Mouse (Mus musculus) embryonic facial prominence, embryonic 11.5 days (tissue): ENCODE measurements around the gene Nxpe5. TPM values are rescaled to one million over a fixed set of nuclear protein-coding genes. Genes with fewer than 3 reads are reported as not detected.
A peak's percentile ranks its signal among the peaks of the same experiment; 100 is the strongest.

Experiments used
- ATAC-seq: fragments of 200-750 bp; cut with Nextera tagmentation; replicated peaks from 2 replicates; pipeline ENCODE4 v1.8.0; 2017; ENCODE audit warnings: low read depth; ENCODE audit not compliant: insufficient number of reproducible peaks, low FRiP score, low TSS enrichment
- DNase-seq: peaks from one replicate; pipeline ENCODE4 v3.0.0-alpha.2; 2015; ENCODE audit warnings: low spot score
- H3K27ac ChIP-seq: fragments of 300-500 bp; sonication (generic); replicated peaks from 2 replicates; pipeline ENCODE4 v1.5.1; 2014; ENCODE audit warnings: mild to moderate bottlenecking, low read depth, low read length, control low read depth
- H3K27me3 ChIP-seq: fragments of 300-500 bp; sonication (generic); 2 replicates; pipeline ENCODE4 v1.6.1; 2014; ENCODE audit warnings: mild to moderate bottlenecking, low read length, moderate library complexity, mixed read lengths; ENCODE audit not compliant: control insufficient read depth, insufficient read depth
- H3K36me3 ChIP-seq: fragments of 300-500 bp; sonication (generic); replicated peaks from 2 replicates; pipeline ENCODE4 v1.6.1; 2014; ENCODE audit warnings: low read depth, mild to moderate bottlenecking, low read length, moderate library complexity, mixed read lengths; ENCODE audit not compliant: control insufficient read depth, insufficient read depth
- H3K4me1 ChIP-seq: fragments of 300-500 bp; sonication (generic); 2 replicates; pipeline ENCODE4 v1.6.1; 2014; ENCODE audit warnings: low read length, mixed read lengths; ENCODE audit not compliant: control insufficient read depth, insufficient read depth
- H3K4me2 ChIP-seq: fragments of 300-500 bp; sonication (generic); 2 replicates; pipeline ENCODE4 v1.6.1; 2014; ENCODE audit warnings: low read depth, mild to moderate bottlenecking, control low read depth, low read length, moderate library complexity
- H3K4me3 ChIP-seq: fragments of 300-500 bp; sonication (generic); 2 replicates; pipeline ENCODE4 v1.5.1; 2014; ENCODE audit warnings: low read depth, low read length, control low read depth
- H3K9ac ChIP-seq: fragments of 300-500 bp; sonication (generic); replicated peaks from 2 replicates; pipeline ENCODE4 v1.6.1; 2014; ENCODE audit warnings: mild to moderate bottlenecking, control low read depth, low read length
- H3K9me3 ChIP-seq: fragments of 300-500 bp; sonication (generic); replicated peaks from 2 replicates; pipeline ENCODE4 v1.6.1; 2016; ENCODE audit warnings: mild to moderate bottlenecking, low read length, inconsistent platforms, mixed read lengths; ENCODE audit not compliant: control insufficient read depth
- WGBS: fragments of 180-500 bp; shearing (Covaris S2); extraction: QIAGEN DNeasy Blood & Tissue Kit; methylation state at CpG from one replicate; pipeline ENCODE4 v1.1.7; 2014; 5-methylcytosine and 5-hydroxymethylcytosine counted together
- polyA plus RNA-seq: library from polyadenylated mRNA; unstranded; fragments of >200 nt; fragmentation: Nextera tagmentation; extraction: Ambion mirVana; gene quantifications from 2 replicates; pipeline ENCODE4 v1.2.1, GENCODE M21; 2014

Gene Nxpe5
- polyA plus RNA-seq, 1 experiment from 2014 or later = not detected

DNA sequence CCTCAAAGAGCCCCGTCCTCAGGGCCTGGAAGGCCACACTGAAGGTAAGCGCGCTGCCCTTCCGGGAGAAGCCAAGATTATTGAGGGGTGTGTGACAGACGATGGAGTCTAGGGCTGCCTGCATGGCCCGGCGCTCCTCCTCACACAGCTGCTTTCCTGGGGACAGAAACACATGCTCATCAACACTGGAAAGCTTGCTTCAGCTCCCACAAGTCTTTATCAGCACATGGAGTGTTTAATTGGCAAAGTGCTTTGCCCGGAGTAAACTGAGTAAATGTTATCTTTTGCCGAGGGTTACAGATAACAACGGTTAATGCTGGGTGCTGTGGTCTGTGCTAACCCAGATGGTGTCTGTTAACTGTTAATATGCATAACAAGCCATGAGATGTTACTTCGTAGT, 35.1 kb downstream of the Nxpe5 start:
- Histone ChIP-seq H3K4me1 (no peaks in the 10 kb centered on the region), H3K27ac (no peak overlapping the region), H3K9me3 (no peaks in the 10 kb centered on the region), H3K4me3 (no peak overlapping the region), H3K4me2 (no peak overlapping the region), H3K36me3 (peaks cover 7% of the 10 kb centered on the region), H3K9ac (no peak overlapping the region), H3K27me3 (no peaks in the 10 kb centered on the region)
- 90% methylated on average over 11 of the region's 11 CpGs for WGBS
- no peak for ATAC-seq
- no peak for DNase-seq

DNA sequence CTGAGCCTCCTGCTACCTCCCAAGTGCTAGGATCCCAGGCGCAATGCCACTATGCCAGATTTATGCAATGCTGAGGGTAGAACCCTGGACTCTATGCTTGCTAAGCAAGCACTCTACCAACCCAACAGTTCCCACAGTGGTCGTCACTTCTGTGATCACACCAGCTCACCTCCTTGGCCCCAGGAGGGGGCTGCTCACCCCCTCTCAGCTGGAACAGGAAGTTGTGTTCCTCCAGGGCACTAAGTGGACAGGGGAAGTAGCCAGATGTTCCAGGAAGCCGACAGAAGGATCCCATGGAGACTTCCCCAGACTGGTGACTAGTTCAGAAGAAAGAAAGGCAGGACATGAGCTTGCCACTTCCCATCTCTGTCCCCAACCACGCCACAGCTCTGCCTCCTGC, 36.3 kb downstream of the Nxpe5 start:
- WGBS = 63% methylated on average over 4 of the region's 4 CpGs
- Histone ChIP-seq H3K9ac (no peak overlapping the region), H3K9me3 (no peaks in the 10 kb centered on the region), H3K36me3 (peaks cover 7% of the 10 kb centered on the region), H3K4me2 (no peak overlapping the region), H3K27ac (no peak overlapping the region), H3K4me3 (no peak overlapping the region), H3K27me3 (no peaks in the 10 kb centered on the region), H3K4me1 (no peaks in the 10 kb centered on the region)
- ATAC-seq = no peak
- no peak for DNase-seq

DNA sequence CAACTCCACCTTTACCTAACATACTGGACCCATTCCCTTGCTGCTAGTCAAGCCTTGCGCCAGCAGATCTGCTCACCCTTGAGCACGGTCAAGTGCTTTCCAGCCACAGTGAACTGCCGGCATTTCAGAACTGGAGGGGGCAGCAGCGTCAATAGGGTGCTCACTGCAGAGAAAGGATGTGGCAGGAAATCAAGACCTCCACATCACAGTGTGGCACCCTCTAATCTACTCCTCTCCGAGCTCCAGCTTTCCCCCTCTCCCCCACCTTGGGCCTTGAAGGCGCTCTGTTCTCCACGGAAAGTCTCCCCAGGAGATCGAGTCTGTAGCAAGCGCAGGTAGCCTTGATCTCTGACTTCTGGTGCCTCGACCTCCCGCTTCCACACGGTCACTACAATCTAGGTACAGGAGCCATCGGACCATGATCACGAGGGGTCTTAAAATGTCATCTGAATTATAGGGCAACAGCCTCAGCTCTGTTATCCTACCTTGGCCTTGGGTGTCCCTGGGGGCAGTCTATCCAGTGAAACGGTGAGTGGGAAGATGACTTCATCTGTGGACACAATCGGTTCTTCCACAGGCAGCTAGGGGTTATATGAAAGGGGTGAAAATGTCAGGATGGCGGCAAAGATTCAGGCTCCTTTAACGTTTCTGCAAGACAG, 37.0 kb downstream of the Nxpe5 start:
- H3K27ac ChIP-seq = no peak overlapping the region
- peak overlapping the region; percentile 83 for H3K4me3 ChIP-seq
- H3K9ac ChIP-seq = peak overlapping the region; percentile 88
- no peaks in the 10 kb centered on the region for H3K27me3 ChIP-seq
- no peaks in the 10 kb centered on the region for H3K4me1 ChIP-seq
- WGBS = 64% methylated on average over 18 of the region's 18 CpGs
- no peaks in the 10 kb centered on the region for H3K9me3 ChIP-seq
- H3K4me2 ChIP-seq = peak overlapping the region; percentile 73
- ATAC-seq (no peak), DNase-seq (no peak)
- peaks cover 7% of the 10 kb centered on the region for H3K36me3 ChIP-seq

DNA sequence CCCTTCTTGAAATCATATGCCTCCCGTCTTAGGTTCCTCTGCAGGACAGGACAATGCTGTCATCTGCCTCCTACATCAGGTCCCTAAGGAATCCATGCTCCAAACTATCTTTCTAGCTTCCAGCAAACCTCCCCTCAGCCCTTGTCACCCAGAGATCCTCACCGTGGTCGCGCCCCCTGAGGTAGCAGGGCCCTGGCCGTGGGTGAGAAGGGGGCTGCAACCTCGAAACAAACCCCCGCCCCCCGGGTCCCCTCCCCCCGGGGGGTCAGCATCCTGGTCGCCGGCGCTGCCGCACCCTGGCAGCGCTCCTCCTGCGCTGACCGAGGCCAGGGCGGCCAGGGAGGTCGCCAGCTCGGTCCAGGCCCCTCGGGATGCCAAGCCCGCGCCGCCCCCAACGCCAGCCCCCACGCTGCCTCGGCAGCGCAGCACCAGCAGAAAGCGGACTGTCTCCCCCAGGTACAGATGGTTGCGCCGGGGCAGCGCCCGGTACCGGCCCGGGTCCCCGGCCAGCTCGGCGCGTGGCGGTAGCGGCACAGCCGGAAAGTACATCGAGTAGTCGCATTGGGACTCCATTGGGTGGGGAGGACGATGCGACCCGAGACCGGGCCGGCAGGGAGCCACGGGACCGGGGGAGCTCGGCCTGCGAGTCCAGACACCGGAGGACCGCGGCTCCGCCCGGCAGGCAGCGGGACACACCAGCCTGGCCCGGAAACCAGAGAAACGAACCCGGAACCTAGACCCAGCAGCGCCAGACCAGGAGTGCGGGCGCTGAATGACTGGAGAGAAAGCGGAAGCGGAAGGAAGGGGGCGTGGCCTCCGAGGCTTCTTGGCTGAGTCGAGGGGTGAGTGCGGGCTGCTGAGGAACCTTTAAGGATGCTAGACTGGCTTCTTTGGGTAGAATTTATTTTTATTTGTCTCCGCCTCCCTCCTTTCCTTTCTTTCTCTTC, 37.8 kb downstream of the Nxpe5 start, which contains the start of gene BC037034:
Gene BC037034 (minus strand): TSS at position 774 of the 947 bp plus-strand sequence.
- Histone ChIP-seq H3K4me3 (peak within 1 kb of the TSS; percentile 83), H3K9me3 (no peaks in the 10 kb centered on the region), H3K27ac (peak within 1 kb of the TSS; percentile 10; the same call in 1 of the 2 replicates), H3K4me2 (peak within 1 kb of the TSS; percentile 73), H3K36me3 (peaks cover 7% of the 10 kb centered on the region), H3K9ac (peak within 1 kb of the TSS; percentile 88), H3K27me3 (no peaks in the 10 kb centered on the region), H3K4me1 (no peaks in the 10 kb centered on the region)
- DNase-seq = peak; percentile 96
- ATAC-seq = peak; percentile 77
- under 1% methylated on average over 66 of the region's 71 CpGs for WGBS

DNA sequence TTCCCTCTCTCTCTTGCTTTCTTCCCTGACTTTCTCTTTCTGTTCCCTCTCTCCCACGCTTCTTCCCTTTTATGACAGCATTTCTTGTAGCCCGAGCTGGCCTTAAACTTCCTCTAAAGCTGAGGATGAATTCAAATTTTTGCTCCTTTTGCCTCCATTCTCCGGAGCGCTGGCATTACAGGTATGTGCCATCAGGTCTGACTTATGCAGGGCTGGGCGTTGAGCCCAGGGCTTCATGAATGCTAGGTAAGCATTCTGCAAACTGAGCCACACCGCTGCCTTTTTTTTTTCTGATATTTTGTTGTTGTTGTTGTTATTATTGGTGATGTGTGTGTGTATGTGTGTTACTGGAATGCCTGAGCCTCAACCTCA, 38.5 kb downstream of the Nxpe5 start:
- no peak for DNase-seq
- Histone ChIP-seq H3K36me3 (peaks cover 7% of the 10 kb centered on the region), H3K9ac (peak overlapping the region; percentile 88), H3K4me1 (no peaks in the 10 kb centered on the region), H3K27me3 (no peaks in the 10 kb centered on the region), H3K4me2 (peak overlapping the region; percentile 73), H3K27ac (no peak overlapping the region), H3K9me3 (no peaks in the 10 kb centered on the region), H3K4me3 (peak overlapping the region; percentile 83)
- 14% methylated on average over 6 of the region's 6 CpGs for WGBS
- ATAC-seq = no peak

DNA sequence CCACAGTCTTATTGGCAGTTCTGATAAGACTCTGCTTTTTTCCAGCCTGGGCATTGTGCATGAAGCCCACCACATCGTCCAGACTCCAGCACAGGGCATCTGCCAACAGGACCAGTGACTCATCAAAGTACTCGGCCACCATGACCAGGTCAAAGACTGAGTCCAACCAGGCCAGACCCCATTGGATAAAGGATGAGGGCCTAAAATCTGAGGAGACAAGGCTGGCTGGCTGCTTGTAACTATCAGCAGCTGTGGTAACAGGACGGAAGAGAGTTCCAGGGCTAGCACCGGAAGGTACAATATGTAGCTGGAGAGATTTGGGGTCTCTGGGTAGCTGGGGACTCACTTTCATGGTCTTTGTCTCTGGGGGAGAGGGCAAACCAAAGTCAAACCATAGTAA, 40.0 kb downstream of the Nxpe5 start:
- ATAC-seq = no peak
- peaks cover 2% of the 10 kb centered on the region for H3K36me3 ChIP-seq

DNA sequence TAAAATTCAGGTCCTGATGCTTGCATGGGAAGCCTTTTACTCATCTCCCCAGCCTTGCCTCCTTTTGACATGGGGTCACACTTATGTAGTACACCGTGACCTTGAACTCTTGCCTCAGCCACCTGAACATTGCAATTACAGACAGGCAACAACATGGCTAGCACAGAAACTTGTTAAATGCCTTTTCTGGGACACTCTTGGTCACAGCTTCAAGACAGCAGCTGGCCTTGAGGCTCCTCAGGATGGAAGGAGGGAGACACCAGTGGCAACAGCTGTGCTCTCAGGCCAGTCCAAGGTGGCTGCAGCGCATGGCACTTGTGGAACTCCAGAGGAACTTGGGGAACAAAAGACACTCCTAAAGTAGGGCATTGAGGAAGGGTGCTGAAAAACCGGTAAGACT, 41.4 kb downstream of the Nxpe5 start:
- H3K4me1 ChIP-seq = peaks cover 2% of the 10 kb centered on the region; the same call in 1 of the 2 replicates
- no peaks in the 10 kb centered on the region for H3K9me3 ChIP-seq
- no peak overlapping the region for H3K9ac ChIP-seq
- ATAC-seq = no peak
- DNase-seq = no peak
- no peak overlapping the region for H3K27ac ChIP-seq
- no peaks in the 10 kb centered on the region; the same call in 1 of the 2 replicates for H3K36me3 ChIP-seq
- WGBS = 91% methylated on average over 3 of the region's 3 CpGs
- H3K27me3 ChIP-seq = no peaks in the 10 kb centered on the region
- no peak overlapping the region for H3K4me3 ChIP-seq
- no peak overlapping the region for H3K4me2 ChIP-seq

More for the DNA sequence above, 40.0 kb downstream of the Nxpe5 start:
- H3K4me1 ChIP-seq = no peaks in the 10 kb centered on the region
- no peak for DNase-seq
- no peak overlapping the region for H3K4me3 ChIP-seq
- WGBS = 97% methylated on average over 4 of the region's 4 CpGs
- H3K9ac ChIP-seq = no peak overlapping the region
- H3K27me3 ChIP-seq = no peaks in the 10 kb centered on the region
- H3K4me2 ChIP-seq = no peak overlapping the region
- H3K27ac ChIP-seq = no peak overlapping the region
- no peaks in the 10 kb centered on the region for H3K9me3 ChIP-seq

DNA sequence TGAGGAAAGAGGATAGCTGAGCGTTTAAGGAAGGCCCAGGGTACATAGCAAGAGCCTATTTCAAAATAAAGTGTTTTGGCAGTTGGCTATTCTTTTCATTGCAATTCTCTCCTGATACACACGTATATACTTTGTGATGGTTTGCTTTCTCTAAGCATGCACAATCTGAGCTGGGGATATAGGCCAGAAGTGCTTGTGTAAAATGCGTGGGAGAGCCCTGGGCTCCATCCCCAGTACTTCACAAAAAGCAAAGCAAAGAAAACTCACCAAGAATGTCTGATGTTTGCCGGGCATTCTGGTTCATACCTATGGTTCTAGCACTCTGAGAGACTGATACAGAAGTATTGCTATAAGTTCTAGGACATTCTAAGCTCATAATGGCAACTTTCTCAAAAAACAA, 43.3 kb downstream of the Nxpe5 start:
- H3K9me3 ChIP-seq = no peaks in the 10 kb centered on the region
- H3K4me1 ChIP-seq = peaks cover 2% of the 10 kb centered on the region; the same call in 1 of the 2 replicates
- ATAC-seq (no peak), DNase-seq (no peak)
- H3K36me3 ChIP-seq = no peaks in the 10 kb centered on the region
- WGBS = 80% methylated on average over 4 of the region's 4 CpGs
- no peak overlapping the region for H3K9ac ChIP-seq
- H3K4me2 ChIP-seq = no peak overlapping the region
- no peaks in the 10 kb centered on the region for H3K27me3 ChIP-seq
- H3K27ac ChIP-seq = no peak overlapping the region
- H3K4me3 ChIP-seq = no peak overlapping the region
